Mouse (Mus musculus) heart, embryonic 16.5 days (tissue): ENCODE measurements around the gene Asgr1. TPM values are rescaled to one million over a fixed set of nuclear protein-coding genes. Genes with fewer than 3 reads are reported as not detected.

ENCODE experiments used
- ATAC-seq: fragments of 200-750 bp; cut with Nextera tagmentation; replicated peaks from 2 replicates; pipeline ENCODE4 v1.8.0; 2017; ENCODE audit warnings: moderate number of reproducible peaks; ENCODE audit not compliant: insufficient read depth, low FRiP score; ENCODE audit errors: extremely low read depth
- H3K27ac ChIP-seq: fragments of 300-500 bp; sonication (generic); 2 replicates; pipeline ENCODE4 v1.5.1; 2014; ENCODE audit warnings: mild to moderate bottlenecking, low read length, control low read depth, moderate library complexity
- H3K27me3 ChIP-seq: fragments of 300-500 bp; sonication (generic); 2 replicates; pipeline ENCODE4 v1.6.1; 2014; ENCODE audit warnings: low read length, mixed read lengths; ENCODE audit not compliant: control insufficient read depth, insufficient read depth
- H3K36me3 ChIP-seq: fragments of 300-500 bp; sonication (generic); 2 replicates; pipeline ENCODE4 v1.6.1; 2014; ENCODE audit not compliant: control insufficient read depth, insufficient read depth
- H3K4me1 ChIP-seq: fragments of 300-500 bp; sonication (generic); 2 replicates; pipeline ENCODE4 v1.6.1; 2014; ENCODE audit warnings: low read length, mixed read lengths; ENCODE audit not compliant: control insufficient read depth, insufficient read depth
- H3K4me2 ChIP-seq: fragments of 300-500 bp; sonication (generic); 2 replicates; pipeline ENCODE4 v1.6.1; 2014; ENCODE audit warnings: low read depth, mild to moderate bottlenecking, control low read depth, low read length
- H3K4me3 ChIP-seq: fragments of 300-500 bp; sonication (generic); 2 replicates; pipeline ENCODE4 v1.5.1; 2014; ENCODE audit warnings: mild to moderate bottlenecking, control low read depth, low read length
- H3K9ac ChIP-seq: fragments of 300-500 bp; sonication (generic); 2 replicates; pipeline ENCODE4 v1.6.1; 2014; ENCODE audit warnings: low read length, control low read depth
- H3K9me3 ChIP-seq: fragments of 300-500 bp; sonication (generic); replicated peaks from 2 replicates; pipeline ENCODE4 v1.6.1; 2016; ENCODE audit warnings: low read length; ENCODE audit not compliant: control insufficient read depth
- WGBS: fragments of 180-500 bp; shearing (Covaris S2); extraction: QIAGEN DNeasy Blood & Tissue Kit; methylation state at CpG from one replicate; pipeline ENCODE4 v1.1.7; 2014; 5-methylcytosine and 5-hydroxymethylcytosine counted together
- polyA plus RNA-seq: library from polyadenylated mRNA; unstranded; fragments of >200 nt; fragmentation: Nextera tagmentation; extraction: Ambion mirVana; gene quantifications from 2 replicates; pipeline ENCODE4 v1.2.1, GENCODE M21; 2015

Gene Asgr1
- polyA plus RNA-seq, 1 experiment from 2014 or later: not detected

- Histone ChIP-seq H3K4me2 (peak overlapping the region; percentile 62), H3K9ac (no peak overlapping the region), H3K4me3 (no peak overlapping the region), H3K27ac (0 out of 2 replicates have a peak overlapping the region, but pooled peaks have one; percentile 12), H3K9me3 (no peaks in the 10 kb centered on the region), H3K4me1 (peaks cover 27% of the 10 kb centered on the region), H3K36me3 (peaks cover 3% of the 10 kb centered on the region; the same call in 1 of the 2 replicates), H3K27me3 (no peaks in the 10 kb centered on the region; the same call in 1 of the 2 replicates)
- ATAC-seq: no peak; the same call in 1 of the 2 replicates
- 51% methylated on average over 11 of the region's 11 CpGs for WGBS
Observed at GRCm38 (mm10) chr11:70029829-70030550, 23.9 kb upstream of the Asgr1 start.

- Histone ChIP-seq H3K27me3 (no peaks in the 10 kb centered on the region), H3K4me3 (no peak overlapping the region), H3K27ac (no peak overlapping the region), H3K9ac (no peak overlapping the region), H3K36me3 (peaks cover 3% of the 10 kb centered on the region; the same call in 1 of the 2 replicates), H3K9me3 (no peaks in the 10 kb centered on the region), H3K4me2 (no peak overlapping the region), H3K4me1 (peaks cover 27% of the 10 kb centered on the region)
- ATAC-seq: no peak
- 94% methylated on average over 28 of the region's 28 CpGs for WGBS
Observed at GRCm38 (mm10) chr11:70030651-70031320, 23.1 kb upstream of the Asgr1 start.

GRCm38 (mm10) chr11:70031321-70031670, 22.6 kb upstream of the Asgr1 start:
- no peaks in the 10 kb centered on the region for H3K27me3 ChIP-seq
- no peak overlapping the region for H3K9ac ChIP-seq
- ATAC-seq: no peak
- no peak overlapping the region for H3K27ac ChIP-seq
- H3K4me3 ChIP-seq: no peak overlapping the region
- no peak overlapping the region for H3K4me2 ChIP-seq
- H3K9me3 ChIP-seq: no peaks in the 10 kb centered on the region
- peaks cover 23% of the 10 kb centered on the region for H3K4me1 ChIP-seq
- H3K36me3 ChIP-seq: peaks cover 3% of the 10 kb centered on the region; the same call in 1 of the 2 replicates
- 92% methylated on average over 11 of the region's 11 CpGs for WGBS

- Histone ChIP-seq H3K9me3 (no peaks in the 10 kb centered on the region), H3K4me1 (no peaks in the 10 kb centered on the region), H3K27ac (no peak overlapping the region), H3K9ac (no peak overlapping the region), H3K4me3 (no peak overlapping the region), H3K36me3 (no peaks in the 10 kb centered on the region), H3K4me2 (no peak overlapping the region), H3K27me3 (no peaks in the 10 kb centered on the region)
- WGBS: 71% methylated on average over 7 of the region's 7 CpGs
- no peak for ATAC-seq
Observed at GRCm38 (mm10) chr11:70038174-70038573, 15.7 kb upstream of the Asgr1 start.

- Histone ChIP-seq H3K4me3 (no peak overlapping the region), H3K9me3 (no peaks in the 10 kb centered on the region), H3K4me1 (no peaks in the 10 kb centered on the region), H3K27ac (no peak overlapping the region), H3K4me2 (no peak overlapping the region), H3K36me3 (no peaks in the 10 kb centered on the region), H3K27me3 (no peaks in the 10 kb centered on the region), H3K9ac (no peak overlapping the region)
- ATAC-seq: no peak
- WGBS: 83% methylated on average over 10 of the region's 10 CpGs
Observed at GRCm38 (mm10) chr11:70039631-70040030, 14.3 kb upstream of the Asgr1 start.

GRCm38 (mm10) chr11:70040184-70040583, 13.7 kb upstream of the Asgr1 start:
- H3K36me3 ChIP-seq: no peaks in the 10 kb centered on the region

GRCm38 (mm10) chr11:70042309-70043085, 11.4 kb upstream of the Asgr1 start:
- WGBS: 89% methylated on average over 23 of the region's 23 CpGs
- no peaks in the 10 kb centered on the region for H3K9me3 ChIP-seq
- no peak overlapping the region for H3K4me3 ChIP-seq
- no peak for ATAC-seq
- H3K36me3 ChIP-seq: no peaks in the 10 kb centered on the region
- H3K27me3 ChIP-seq: no peaks in the 10 kb centered on the region
- no peaks in the 10 kb centered on the region for H3K4me1 ChIP-seq
- no peak overlapping the region for H3K9ac ChIP-seq
- H3K27ac ChIP-seq: no peak overlapping the region
- H3K4me2 ChIP-seq: no peak overlapping the region

More at GRCm38 (mm10) chr11:70040184-70040583, 13.7 kb upstream of the Asgr1 start:
- no peaks in the 10 kb centered on the region for H3K4me1 ChIP-seq
- H3K9ac ChIP-seq: no peak overlapping the region
- no peak overlapping the region for H3K4me2 ChIP-seq
- no peak overlapping the region for H3K4me3 ChIP-seq
- H3K27ac ChIP-seq: no peak overlapping the region
- 75% methylated on average over 7 of the region's 7 CpGs for WGBS
- ATAC-seq: no peak
- H3K9me3 ChIP-seq: no peaks in the 10 kb centered on the region
- H3K27me3 ChIP-seq: no peaks in the 10 kb centered on the region

- H3K4me2 ChIP-seq: no peak overlapping the region
- no peaks in the 10 kb centered on the region for H3K4me1 ChIP-seq
- no peaks in the 10 kb centered on the region for H3K9me3 ChIP-seq
- H3K27ac ChIP-seq: no peak overlapping the region
- no peaks in the 10 kb centered on the region for H3K27me3 ChIP-seq
- ATAC-seq: no peak
- H3K9ac ChIP-seq: no peak overlapping the region
- H3K4me3 ChIP-seq: no peak overlapping the region
- WGBS: 82% methylated on average over 7 of the region's 7 CpGs
- H3K36me3 ChIP-seq: no peaks in the 10 kb centered on the region
Observed at GRCm38 (mm10) chr11:70043665-70044064, 10.2 kb upstream of the Asgr1 start.

- no peak for ATAC-seq
- no peak overlapping the region for H3K4me3 ChIP-seq
- 45% methylated on average over 9 of the region's 9 CpGs for WGBS
Observed at GRCm38 (mm10) chr11:70045435-70045834, 8.4 kb upstream of the Asgr1 start.

More at GRCm38 (mm10) chr11:70045435-70045834, 8.4 kb upstream of the Asgr1 start:
- no peak overlapping the region for H3K9ac ChIP-seq
- H3K36me3 ChIP-seq: no peaks in the 10 kb centered on the region
- no peaks in the 10 kb centered on the region for H3K9me3 ChIP-seq
- H3K4me1 ChIP-seq: no peaks in the 10 kb centered on the region
- H3K27me3 ChIP-seq: no peaks in the 10 kb centered on the region
- H3K4me2 ChIP-seq: no peak overlapping the region
- no peak overlapping the region for H3K27ac ChIP-seq
